In the genomic region with DNA sequence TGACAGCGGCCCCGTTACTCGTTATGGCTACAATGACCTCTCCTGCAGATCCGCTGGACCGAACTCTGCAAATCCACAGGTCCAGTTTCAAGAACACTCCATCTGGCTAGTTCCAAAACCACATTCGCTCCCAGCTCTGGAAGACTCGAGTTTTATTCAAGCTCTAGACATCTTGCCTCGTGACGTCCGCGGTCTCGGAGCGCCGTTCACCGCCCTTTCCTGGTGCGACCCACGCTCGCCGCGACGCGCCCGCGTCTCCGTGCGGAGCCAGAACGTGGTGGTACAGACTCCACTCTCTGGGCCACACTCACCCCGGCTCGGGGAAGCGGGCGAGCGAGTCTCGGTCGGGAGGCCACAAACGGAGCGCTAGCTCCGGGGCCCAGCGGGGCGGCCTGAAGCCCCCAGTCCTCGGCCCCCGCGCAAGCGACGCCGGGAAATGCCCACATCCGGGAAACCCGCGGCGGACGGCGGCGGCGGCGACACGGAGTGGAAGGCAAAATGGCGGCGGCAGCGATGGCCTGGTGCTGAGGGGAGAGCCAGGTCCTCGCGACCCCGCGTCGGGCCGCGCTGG, we compare ENCODE assay signal across 8 mouse cellular contexts. TPM values are rescaled to one million over a fixed set of nuclear protein-coding genes. Genes with fewer than 3 reads are reported as not detected.
DNase-seq lines count a peak whose midpoint lies in the region; ATAC-seq and TF ChIP-seq lines count a peak whose summit lies in the region.

TSS of gene Pcmt1 (minus strand) at position 406 of the 571 bp plus-strand sequence.
TSS of gene Lats1 (plus strand) at position 484 of the 571 bp plus-strand sequence.

- peak; percentile 89 for DNase-seq in Muller cell, postnatal 12 days (ENCODE audit: inconsistent ontology term)
- DNase-seq in cerebellum, adult 9-11 months: peak; percentile 84
- peak; percentile 59 to 85 for DNase-seq in frontal cortex, adult 2 months (ENCODE audit: extremely low spot score in 1 of 2, low spot score in 1 of 2)
- DNase-seq in hindbrain, embryonic 10.5 days (ENCODE audit: low spot score): peak; percentile 91
- DNase-seq in layer of hippocampus, adult 9-11 months: peak; percentile 63
- DNase-seq in ovary, adult 18-20 months (ENCODE audit: low spot score): peak; percentile 66
- peak; percentile 90 for DNase-seq in thymus, adult 2 months

- H3K4me3 ChIP-seq in hindbrain, embryonic 10.5 days: peak within 1 kb of the TSS; percentile 97
- peak within 1 kb of the TSS; percentile 94 for H3K4me3 ChIP-seq in lung, embryonic 16.5 days (ENCODE audit: low read length)
- H3K4me3 ChIP-seq in thymus, adult 2 months (ENCODE audit: control insufficient read depth, insufficient read depth, low read length): peak within 1 kb of the TSS; percentile 92

- H3K36me3 ChIP-seq in hindbrain, embryonic 10.5 days: peaks cover 44% of the 10 kb centered on the region
- H3K36me3 ChIP-seq in lung, embryonic 16.5 days (ENCODE audit: control insufficient read depth, insufficient read depth, low read length): peaks cover 12% of the 10 kb centered on the region
- H3K36me3 ChIP-seq in thymus, adult 2 months (ENCODE audit: control insufficient read depth, insufficient read depth, low read length): no peaks in the 10 kb centered on the region

- peak within 1 kb of the TSS; percentile 87 for H3K4me2 ChIP-seq in lung, embryonic 16.5 days (ENCODE audit: low read depth, low read length)

- H3K27ac ChIP-seq in hindbrain, embryonic 10.5 days: peak within 1 kb of the TSS; percentile 99
- H3K27ac ChIP-seq in lung, embryonic 16.5 days (ENCODE audit: low read length): peak within 1 kb of the TSS; percentile 98
- peak within 1 kb of the TSS; percentile 44 for H3K27ac ChIP-seq in thymus, adult 2 months (ENCODE audit: control insufficient read depth, insufficient read depth, low read length)

- no peak for TF ChIP-seq CTCF in thymus, adult 2 months (IDR thresholded peaks at IDR 0.05; ENCODE audit: borderline replicate concordance, control insufficient read depth, extremely low read depth, insufficient read depth, low read length, poor library complexity)

- peak; percentile 91 for ATAC-seq in lung, embryonic 16.5 days (ENCODE audit: low read depth)

- peak within 1 kb of the TSS; percentile 99 for H3K9ac ChIP-seq in lung, embryonic 16.5 days (ENCODE audit: low read length)

- H3K4me1 ChIP-seq in hindbrain, embryonic 10.5 days (replicated peaks): peaks cover 31% of the 10 kb centered on the region
- peaks cover 26% of the 10 kb centered on the region for H3K4me1 ChIP-seq in lung, embryonic 16.5 days (replicated peaks; ENCODE audit: control insufficient read depth, insufficient read depth, low read length)
- peaks cover 11% of the 10 kb centered on the region for H3K4me1 ChIP-seq in thymus, adult 2 months (replicated peaks; ENCODE audit: control insufficient read depth, insufficient read depth, low read length)

- under 1% methylated on average over 63 of the region's 65 CpGs for WGBS in hindbrain, embryonic 10.5 days
- under 1% methylated on average over 55 of the region's 65 CpGs for WGBS in lung, embryonic 16.5 days
- WGBS in thymus, adult 2 months: under 1% methylated on average over 65 of the region's 65 CpGs

- H3K27me3 ChIP-seq in hindbrain, embryonic 10.5 days (ENCODE audit: insufficient read depth, poor library complexity, severe bottlenecking): no peaks in the 10 kb centered on the region
- no peaks in the 10 kb centered on the region for H3K27me3 ChIP-seq in lung, embryonic 16.5 days (ENCODE audit: control insufficient read depth, insufficient read depth, low read depth, low read length)
- no peaks in the 10 kb centered on the region for H3K27me3 ChIP-seq in thymus, adult 2 months (ENCODE audit: control insufficient read depth, insufficient read depth, low read length)

- H3K9me3 ChIP-seq in hindbrain, embryonic 10.5 days: no peaks in the 10 kb centered on the region
- no peaks in the 10 kb centered on the region for H3K9me3 ChIP-seq in lung, embryonic 16.5 days (ENCODE audit: control insufficient read depth, low read length)

- peak; percentile 81 for TF ChIP-seq POLR2A in thymus, adult 2 months (IDR thresholded peaks at IDR 0.05; ENCODE audit: control insufficient read depth, extremely low read depth, insufficient read depth, low read length, poor library complexity)

RNA-seq across cellular contexts. Expression of gene Pcmt1, which starts in this region (rescaled TPM):
- 122 and 128 TPM in 2 replicates for polyA plus RNA-seq in frontal cortex, adult 2 months (2012; rRNA removed)
- 133 and 144 TPM in 2 replicates for polyA plus RNA-seq in hindbrain, embryonic 10.5 days (2016; fragmentation: Nextera tagmentation; extraction: Ambion mirVana)
- polyA plus RNA-seq in lung, embryonic 16.5 days (2015; fragmentation: Nextera tagmentation; extraction: Ambion mirVana): 122 and 126 TPM in 2 replicates
- polyA plus RNA-seq in thymus, adult 2 months (2012; rRNA removed): 35.5 and 35.6 TPM in 2 replicates

RNA-seq across cellular contexts. Expression of gene Lats1, which starts in this region (rescaled TPM):
- 18.0 and 19.2 TPM in 2 replicates for polyA plus RNA-seq in frontal cortex, adult 2 months (2012; rRNA removed)
- 8.5 and 9.0 TPM in 2 replicates for polyA plus RNA-seq in hindbrain, embryonic 10.5 days (2016; fragmentation: Nextera tagmentation; extraction: Ambion mirVana)
- 7.9 and 8.0 TPM in 2 replicates for polyA plus RNA-seq in lung, embryonic 16.5 days (2015; fragmentation: Nextera tagmentation; extraction: Ambion mirVana)
- polyA plus RNA-seq in thymus, adult 2 months (2012; rRNA removed): 17.3 and 17.9 TPM in 2 replicates

Comparison
In these comparisons a context has a peak if more than half of its experiments do, and no peak if none do; other contexts are left out.
1. Peak in every context shown above with its lines: DNase-seq, ATAC-seq, H3K4me3 ChIP-seq and H3K27ac ChIP-seq.
2. H3K27ac ChIP-seq: peak in every context shown above with its lines; median percentile 99 in hindbrain, embryonic 10.5 days; 98 in lung, embryonic 16.5 days; 44 in thymus, adult 2 months.